Mouse (Mus musculus) spleen, embryonic (tissue): Measurements from ENCODE around the gene Klk9.

Experiments
- CTCF ChIA-PET: fragments of 350-600 bp; sonication (Branson Sonifier 250); formaldehyde crosslinking; loops from one replicate; lab custom pipeline; 2022; lab: Charles Lee

Klk9 gene

DNA sequence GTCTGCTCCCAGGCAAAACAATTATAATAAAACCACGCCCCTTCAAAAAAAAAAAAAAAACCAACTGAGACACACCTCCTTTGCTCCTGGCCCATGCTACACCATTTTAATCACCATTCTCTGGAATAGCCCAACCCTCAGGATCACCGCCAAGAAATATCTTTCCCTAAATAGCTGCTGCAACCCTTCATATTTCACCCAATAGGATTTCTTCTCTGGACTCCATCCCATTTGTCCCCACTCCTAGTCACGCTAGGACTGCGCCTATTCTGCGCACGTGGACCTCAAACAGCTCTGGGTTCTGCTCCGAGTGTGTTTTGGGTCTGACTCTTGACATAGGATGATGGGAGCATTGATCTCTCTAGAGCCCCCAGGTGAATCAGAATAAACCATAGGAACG, 4.7 kb downstream of the Klk9 start:
- CTCF ChIA-PET = no interaction called here

GRCm38 (mm10) chr7:43797333-43797769, 5.7 kb downstream of the Klk9 start, which contains the start of gene Klk8:
TSS of gene Klk8 (plus strand) at chr7:43797577.
- CTCF ChIA-PET = no interaction called here

DNA sequence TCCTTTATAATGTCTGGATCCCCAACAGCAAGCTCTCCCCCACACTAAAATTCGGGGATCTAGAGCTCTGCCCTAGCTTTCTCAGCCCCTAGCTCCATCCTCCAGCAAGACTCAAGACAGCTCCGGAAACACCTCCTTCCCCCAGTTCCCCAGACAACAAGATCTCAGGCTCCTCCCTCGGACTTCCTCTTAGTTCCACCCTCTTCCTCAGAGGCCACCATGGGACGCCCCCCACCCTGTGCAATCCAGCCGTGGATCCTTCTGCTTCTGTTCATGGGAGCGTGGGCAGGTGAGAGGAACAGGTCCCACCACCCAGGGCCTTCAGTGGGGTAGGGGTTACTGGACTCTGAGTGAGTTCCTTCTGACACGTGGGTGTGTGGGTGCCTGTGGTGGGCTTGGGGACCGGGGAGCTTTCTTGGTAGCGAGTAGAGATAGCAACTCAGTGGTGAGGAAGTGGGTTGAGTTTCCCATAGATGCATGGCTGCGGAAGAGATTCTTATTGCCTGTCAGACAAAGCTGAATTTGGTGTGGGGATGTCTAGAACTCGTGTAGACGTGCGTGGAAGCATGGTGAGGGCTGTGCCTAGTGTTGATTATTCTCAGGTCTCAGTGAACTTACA, 6.3 kb downstream of the Klk9 start:
- CTCF ChIA-PET = no interaction called here

GRCm38 (mm10) chr7:43799876-43800275, 8.2 kb downstream of the Klk9 start:
- CTCF ChIA-PET = no interaction called here

GRCm38 (mm10) chr7:43810994-43811393, 19.3 kb downstream of the Klk9 start, which contains the start of gene Klk7:
TSS of gene Klk7 (plus strand) at chr7:43811294.
- CTCF ChIA-PET = no interaction called here

DNA sequence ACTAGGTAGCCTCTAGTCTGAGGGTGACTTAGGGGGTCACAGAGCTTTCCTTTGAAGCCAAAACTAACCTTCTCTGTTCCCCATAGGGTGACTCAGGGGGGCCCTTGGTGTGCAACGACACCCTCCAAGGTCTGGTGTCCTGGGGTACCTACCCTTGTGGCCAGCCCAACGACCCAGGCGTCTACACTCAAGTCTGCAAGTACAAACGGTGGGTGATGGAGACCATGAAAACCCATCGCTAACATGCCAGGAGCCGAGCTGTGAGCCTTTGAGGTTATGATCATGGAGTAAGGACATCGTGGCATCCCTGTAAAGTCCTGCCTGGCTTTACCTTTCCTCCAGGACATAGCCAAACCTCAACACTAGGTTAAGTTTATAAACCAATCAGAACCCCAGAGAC, 23.5 kb downstream of the Klk9 start:
- CTCF ChIA-PET = no interaction called here

DNA sequence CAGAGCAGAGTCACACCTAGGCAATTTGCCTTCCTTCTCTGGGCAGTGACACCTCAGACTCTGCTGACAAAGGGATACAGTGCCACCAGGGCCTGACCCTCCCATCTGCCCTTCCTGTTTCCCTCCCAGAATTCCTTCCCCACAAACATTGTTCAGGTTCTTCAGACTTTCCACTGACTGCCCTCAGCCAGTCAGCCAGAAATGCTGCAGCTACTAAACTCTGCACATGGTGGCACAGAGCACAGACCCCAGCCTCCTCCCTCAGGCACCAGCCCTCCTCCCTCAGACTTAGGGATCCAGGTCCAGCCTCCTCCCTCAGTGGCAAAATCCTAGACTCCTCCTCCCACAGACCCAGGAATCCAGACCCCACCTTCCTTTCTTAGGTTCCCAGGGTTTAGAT, 25.1 kb downstream of the Klk9 start:
- CTCF ChIA-PET = no interaction called here

GRCm38 (mm10) chr7:43821581-43821980, 29.9 kb downstream of the Klk9 start:
- CTCF ChIA-PET = no interaction called here

- CTCF ChIA-PET = no interaction called here
Observed at GRCm38 (mm10) chr7:43824199-43824598, 32.5 kb downstream of the Klk9 start, which contains the start of gene Klk6. TSS of gene Klk6 (plus strand) at chr7:43824499.

DNA sequence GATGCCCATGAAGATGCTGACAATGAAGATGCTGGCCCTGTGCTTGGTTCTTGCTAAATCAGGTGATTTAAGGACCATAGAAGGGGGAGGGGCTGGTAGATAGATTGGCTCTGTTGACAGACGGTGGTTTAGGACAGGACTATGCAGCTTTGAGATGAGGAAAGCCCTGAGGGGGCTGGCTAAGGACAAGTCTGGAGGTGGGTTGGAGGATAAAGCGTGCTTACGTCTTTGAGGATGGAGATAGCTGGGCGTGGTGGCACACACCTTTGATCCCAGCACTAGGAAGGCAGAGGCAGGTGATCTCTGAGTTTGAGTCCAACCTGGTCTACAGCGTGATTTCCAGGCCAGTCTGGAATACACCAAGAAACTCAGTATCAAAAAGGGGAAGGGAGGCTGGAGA, 34.4 kb downstream of the Klk9 start:
- CTCF ChIA-PET = no interaction called here

DNA sequence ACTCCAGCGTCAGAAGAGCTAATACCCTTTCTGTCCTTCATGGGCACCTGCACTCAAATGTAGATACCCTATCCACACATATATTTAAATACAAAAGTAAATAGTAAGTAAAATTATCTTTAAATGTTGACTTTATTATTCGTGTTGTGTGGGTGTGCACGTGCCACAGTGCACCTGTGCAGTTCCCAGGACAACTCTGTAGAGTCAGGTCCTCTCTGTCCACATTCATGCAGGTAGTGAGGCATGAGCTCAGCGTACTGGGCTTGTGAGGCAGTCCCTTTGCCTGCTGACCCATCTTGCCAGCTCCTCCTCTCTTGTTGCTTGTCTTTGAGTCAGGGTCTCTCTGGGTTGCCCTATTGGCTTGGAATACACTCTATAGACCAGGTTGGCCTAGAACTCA, 36.0 kb downstream of the Klk9 start:
- CTCF ChIA-PET = no interaction called here

- CTCF ChIA-PET = no interaction called here
Observed at GRCm38 (mm10) chr7:43829006-43829405, 37.3 kb downstream of the Klk9 start.

- CTCF ChIA-PET = no interaction called here
Observed at GRCm38 (mm10) chr7:43841701-43842100, 50.0 kb downstream of the Klk9 start, which contains the start of gene Klk5. TSS of gene Klk5 (plus strand) at chr7:43841971.

DNA sequence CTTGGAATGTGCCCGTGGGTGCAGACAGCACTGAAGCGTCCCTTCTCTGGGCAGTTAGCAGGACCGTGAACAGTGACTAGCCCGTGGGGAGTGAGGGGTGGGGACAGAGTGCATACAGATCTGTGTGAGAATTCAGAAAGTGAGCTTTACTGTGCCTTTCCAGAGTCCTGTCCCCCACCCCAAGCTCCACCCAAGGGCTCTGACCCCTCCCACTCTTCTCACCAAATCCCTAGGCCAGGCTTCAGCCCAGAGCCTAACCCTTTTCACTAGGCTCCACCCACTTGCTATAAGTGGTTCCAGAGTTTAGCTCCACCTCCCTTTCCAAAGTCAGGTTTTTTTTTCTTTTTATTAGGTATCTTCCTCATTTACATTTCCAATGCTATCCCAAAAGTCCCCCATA, 52.1 kb downstream of the Klk9 start:
- CTCF ChIA-PET = no interaction called here
